Mouse (Mus musculus) heart, postnatal 0 days (tissue): Measurements from ENCODE around the gene Gins3. TPM values are rescaled to one million over a fixed set of nuclear protein-coding genes. Genes with fewer than 3 reads are reported as not detected.

Experiments
- ATAC-seq: fragments of 200-750 bp; cut with Nextera tagmentation; 2 replicates; pipeline ENCODE4 v1.8.0; 2017; ENCODE audit warnings: low read depth, moderate number of reproducible peaks, moderate library complexity; ENCODE audit not compliant: insufficient read depth
- DNase-seq: peaks from one replicate; pipeline ENCODE4 v3.0.0-alpha.2; 2016; ENCODE audit warnings: low spot score
- H3K27ac ChIP-seq: fragments of 300-500 bp; sonication (generic); 2 replicates; pipeline ENCODE4 v1.5.1; 2014; ENCODE audit warnings: low read depth, mild to moderate bottlenecking
- H3K27me3 ChIP-seq: fragments of 300-500 bp; sonication (generic); 2 replicates; pipeline ENCODE4 v1.6.1; 2014; ENCODE audit warnings: low read length, mixed read lengths; ENCODE audit not compliant: control insufficient read depth, insufficient read depth
- H3K36me3 ChIP-seq: fragments of 300-500 bp; sonication (generic); replicated peaks from 2 replicates; pipeline ENCODE4 v1.6.1; 2014; ENCODE audit warnings: low read length, mixed read lengths; ENCODE audit not compliant: control insufficient read depth, insufficient read depth
- H3K4me1 ChIP-seq: fragments of 300-500 bp; sonication (generic); 2 replicates; pipeline ENCODE4 v1.6.1; 2014; ENCODE audit warnings: antibody characterized with exemption; ENCODE audit not compliant: control insufficient read depth, insufficient read depth
- H3K4me2 ChIP-seq: fragments of 300-500 bp; sonication (generic); 2 replicates; pipeline ENCODE4 v1.6.1; 2014; ENCODE audit warnings: low read depth, mild to moderate bottlenecking, low read length, moderate library complexity
- H3K4me3 ChIP-seq: fragments of 300-500 bp; sonication (generic); 2 replicates; pipeline ENCODE4 v1.5.1; 2014; ENCODE audit warnings: low read depth, low read length
- H3K9ac ChIP-seq: fragments of 300-500 bp; sonication (generic); replicated peaks from 2 replicates; pipeline ENCODE4 v1.6.1; 2014; ENCODE audit warnings: low read depth, low read length, mixed read lengths
- H3K9me3 ChIP-seq: fragments of 300-500 bp; sonication (generic); replicated peaks from 2 replicates; pipeline ENCODE4 v1.6.1; 2016; ENCODE audit warnings: low read length; ENCODE audit not compliant: control insufficient read depth
- CTCF ChIP-seq: IDR thresholded peaks from 2 replicates; pipeline ENCODE4 v1.5.1; 2016; ENCODE audit warnings: antibody characterized with exemption, control low read depth, low read depth
- EP300 ChIP-seq: IDR thresholded peaks from 2 replicates; pipeline ENCODE4 v1.6.1; 2016; ENCODE audit warnings: antibody characterized with exemption, low read depth
- WGBS: fragments of 180-500 bp; shearing (Covaris S2); extraction: QIAGEN DNeasy Blood & Tissue Kit; methylation state at CpG from one replicate; pipeline ENCODE4 v1.1.7; 2014; 5-methylcytosine and 5-hydroxymethylcytosine counted together
- polyA plus RNA-seq: library from polyadenylated mRNA; unstranded; fragments of >200 nt; fragmentation: Nextera tagmentation; extraction: Ambion mirVana; gene quantifications from 2 replicates; pipeline ENCODE4 v1.2.1, GENCODE M21; 2015
- total RNA-seq: library from RNA; depleted of rRNA; stranded (reverse); fragments of >200 nt; gene quantifications from 2 replicates; pipeline ENCODE4 v1.2.3, GENCODE M21; 2014; ENCODE audit warnings: low replicate concordance

The Gins3 gene
- total and polyA plus RNA-seq, 2 experiments from 2014 or later = 3.9 to 4.4 TPM

DNA sequence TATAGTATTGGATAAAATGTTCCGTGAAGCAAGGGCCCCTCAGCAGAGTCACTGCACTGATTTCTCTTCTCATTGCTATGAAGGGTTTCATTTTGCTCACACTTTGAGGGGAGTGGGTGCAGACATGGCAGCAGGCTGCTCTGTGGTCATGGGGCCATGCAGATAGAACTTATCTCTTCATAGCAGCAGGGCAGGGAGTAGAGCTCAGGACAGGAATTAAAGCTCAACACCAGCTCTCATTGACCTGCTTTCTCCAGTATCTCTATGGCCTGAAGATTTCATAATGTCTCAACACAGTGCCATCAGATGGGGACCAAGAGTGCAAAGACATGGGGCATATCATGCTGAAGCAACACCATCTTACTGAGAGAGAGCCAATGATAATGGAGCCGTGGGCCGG, 15.0 kb downstream of the Gins3 start:
- 0 out of 2 replicates have a peak, but pooled peaks cover 5% of the 10 kb centered on the region for H3K36me3 ChIP-seq
- H3K4me3 ChIP-seq = no peak overlapping the region
- 80% methylated on average over 3 of the region's 3 CpGs for WGBS
- ATAC-seq (no peak), DNase-seq (no peak)
- no peaks in the 10 kb centered on the region for H3K9me3 ChIP-seq
- H3K4me2 ChIP-seq = no peak overlapping the region
- no peaks in the 10 kb centered on the region for H3K4me1 ChIP-seq
- no peak for TF ChIP-seq CTCF
- no peak for TF ChIP-seq EP300
- H3K27me3 ChIP-seq = no peaks in the 10 kb centered on the region
- no peak overlapping the region for H3K27ac ChIP-seq
- H3K9ac ChIP-seq = no peak overlapping the region

DNA sequence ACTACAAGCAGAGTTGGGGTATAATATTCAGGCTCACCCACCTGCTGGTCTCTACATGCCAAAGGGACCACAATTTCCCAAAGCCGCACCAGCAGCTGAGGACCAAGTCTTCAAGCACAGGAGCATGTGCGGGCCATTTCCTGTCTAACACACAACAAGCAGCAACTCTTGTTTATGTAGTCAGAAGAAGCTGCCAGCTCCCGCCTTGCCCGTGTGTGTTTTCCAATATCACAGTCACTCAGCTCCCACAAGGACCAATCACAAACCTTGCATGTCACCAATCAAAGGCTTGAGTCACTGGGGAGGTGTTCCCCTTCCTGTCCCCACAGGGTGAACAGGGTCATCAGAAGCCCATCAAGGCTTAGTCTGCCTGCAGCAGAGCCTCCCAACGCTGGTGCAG, 20.1 kb downstream of the Gins3 start:
- no peaks in the 10 kb centered on the region for H3K9me3 ChIP-seq
- no peaks in the 10 kb centered on the region for H3K4me1 ChIP-seq
- TF ChIP-seq EP300 (no peak), CTCF (no peak)
- no peaks in the 10 kb centered on the region for H3K27me3 ChIP-seq
- no peaks in the 10 kb centered on the region for H3K36me3 ChIP-seq
- WGBS = 70% methylated on average over 5 of the region's 5 CpGs
- no peak overlapping the region for H3K9ac ChIP-seq
- H3K4me3 ChIP-seq = no peak overlapping the region
- ATAC-seq = no peak
- no peak overlapping the region for H3K4me2 ChIP-seq
- DNase-seq = no peak
- H3K27ac ChIP-seq = no peak overlapping the region

DNA sequence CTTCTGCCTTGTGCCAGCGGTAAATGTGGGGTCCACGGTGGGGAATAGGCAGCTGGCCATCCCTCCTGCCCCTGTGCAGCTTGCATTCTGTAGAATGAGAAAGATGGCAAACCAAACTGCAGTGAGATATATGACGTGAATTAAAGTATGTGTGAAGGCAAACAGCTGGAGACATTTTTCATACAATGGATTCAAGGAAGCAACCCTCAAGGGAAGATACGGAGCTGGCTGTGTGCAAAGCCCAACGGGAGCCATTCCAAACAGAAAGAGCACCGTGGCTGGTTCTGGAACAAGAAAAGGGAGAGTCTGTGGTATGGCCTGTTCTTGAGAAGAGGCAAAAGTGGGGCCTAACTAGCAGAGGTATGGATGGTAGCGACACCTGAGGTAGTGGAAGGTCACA, 22.6 kb downstream of the Gins3 start:
- Histone ChIP-seq H3K27me3 (no peaks in the 10 kb centered on the region), H3K36me3 (no peaks in the 10 kb centered on the region), H3K27ac (no peak overlapping the region), H3K9me3 (no peaks in the 10 kb centered on the region), H3K4me3 (no peak overlapping the region), H3K9ac (no peak overlapping the region), H3K4me1 (peaks cover 6% of the 10 kb centered on the region; the same call in 1 of the 2 replicates), H3K4me2 (no peak overlapping the region)
- TF ChIP-seq CTCF (no peak), EP300 (no peak)
- 76% methylated on average over 7 of the region's 7 CpGs for WGBS
- ATAC-seq (no peak), DNase-seq (no peak)

DNA sequence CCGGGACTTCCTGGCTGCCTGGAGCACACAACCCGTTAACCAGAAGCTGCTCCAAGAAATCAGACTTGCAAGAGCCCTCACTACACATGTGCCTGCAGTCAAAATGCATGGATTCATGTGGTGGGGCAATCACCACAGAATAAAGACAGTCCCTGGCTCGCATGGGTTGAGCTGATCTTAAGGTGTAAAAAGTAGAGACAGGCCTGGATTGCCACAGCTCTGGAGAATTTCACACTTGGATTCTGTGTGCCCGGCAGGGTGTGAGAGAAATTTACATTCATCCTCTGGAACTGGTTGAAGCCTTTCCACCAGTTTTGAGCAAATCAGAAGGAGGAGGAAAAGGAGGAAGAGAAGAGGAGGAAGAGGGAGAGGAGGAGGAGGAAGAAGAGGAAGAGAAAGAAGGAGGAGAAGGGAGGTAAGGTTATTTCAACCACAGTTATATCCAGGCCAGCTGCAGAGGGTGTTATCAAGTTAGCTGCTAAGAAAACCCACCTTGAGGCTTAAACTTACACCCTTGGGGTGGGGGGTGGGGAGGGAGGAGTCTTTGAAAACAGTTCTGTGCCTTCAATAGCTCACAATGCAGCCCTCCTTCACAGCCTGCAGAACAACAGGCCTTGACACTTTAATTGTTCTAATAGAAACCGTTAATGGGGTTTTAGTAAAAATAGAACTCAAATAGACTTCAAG, 23.2 kb downstream of the Gins3 start:
- H3K4me1 ChIP-seq = peaks cover 6% of the 10 kb centered on the region; the same call in 1 of the 2 replicates
- H3K27ac ChIP-seq = no peak overlapping the region
- DNase-seq (no peak), ATAC-seq (no peak)
- TF ChIP-seq CTCF (no peak), EP300 (no peak)
- H3K4me2 ChIP-seq = no peak overlapping the region
- no peak overlapping the region for H3K9ac ChIP-seq
- H3K36me3 ChIP-seq = no peaks in the 10 kb centered on the region
- H3K27me3 ChIP-seq = no peaks in the 10 kb centered on the region
- WGBS = 55% methylated on average over 5 of the region's 5 CpGs
- no peak overlapping the region for H3K4me3 ChIP-seq
- H3K9me3 ChIP-seq = no peaks in the 10 kb centered on the region

DNA sequence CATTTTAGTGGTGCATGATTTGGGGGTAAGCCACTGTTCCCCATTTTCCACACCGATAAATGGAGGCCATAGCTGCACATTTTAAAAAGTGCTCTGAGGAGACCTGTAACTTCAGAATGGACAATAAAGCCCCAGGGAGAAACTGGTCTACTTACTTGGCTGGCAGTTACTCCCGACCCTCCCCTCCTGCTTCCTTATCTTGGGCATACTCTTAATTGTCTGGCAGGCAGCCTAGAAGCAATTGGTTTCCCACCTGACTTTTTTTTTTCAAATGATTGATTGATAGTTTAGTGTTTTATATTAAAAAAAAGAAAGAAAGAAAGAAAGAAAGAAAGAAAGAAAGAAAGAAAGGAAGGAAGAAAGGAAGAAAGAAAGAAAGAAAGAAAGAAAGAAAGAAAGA, 24.3 kb downstream of the Gins3 start:
- Histone ChIP-seq H3K27me3 (no peaks in the 10 kb centered on the region), H3K36me3 (no peaks in the 10 kb centered on the region), H3K4me1 (peaks cover 6% of the 10 kb centered on the region; the same call in 1 of the 2 replicates), H3K9me3 (no peaks in the 10 kb centered on the region), H3K27ac (no peak overlapping the region), H3K4me2 (no peak overlapping the region), H3K4me3 (no peak overlapping the region), H3K9ac (no peak overlapping the region)
- DNase-seq = no peak
- no peak for TF ChIP-seq CTCF
- TF ChIP-seq EP300 = no peak
- WGBS = 44% methylated on average over 2 of the region's 2 CpGs
- ATAC-seq = no peak

DNA sequence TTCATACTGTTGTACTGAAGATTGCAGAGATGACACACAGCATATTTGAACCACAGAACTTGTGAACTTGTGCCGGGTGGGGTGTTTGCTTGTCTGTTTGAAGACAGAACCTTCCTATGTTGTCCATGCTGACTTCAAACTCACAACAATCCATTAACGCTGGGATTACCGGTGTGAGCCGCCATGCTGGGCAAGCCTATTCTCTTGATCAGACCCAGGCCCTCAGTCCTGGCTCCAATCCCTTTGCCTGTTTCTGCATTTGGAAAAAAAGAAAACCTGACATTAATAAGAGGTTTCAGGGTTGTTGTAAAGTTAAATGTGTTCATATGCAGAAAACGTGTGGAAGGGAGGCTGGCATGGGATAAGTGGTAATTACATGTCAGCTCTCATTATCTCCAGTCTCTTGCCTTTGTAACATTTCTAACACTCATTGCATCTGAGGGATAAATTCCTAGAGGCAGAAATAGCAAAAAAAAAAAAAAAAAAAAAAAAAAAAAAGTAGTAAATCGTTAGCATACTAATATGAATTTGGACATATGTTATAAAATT, 27.2 kb downstream of the Gins3 start:
- Histone ChIP-seq H3K9me3 (no peaks in the 10 kb centered on the region), H3K4me1 (peaks cover 6% of the 10 kb centered on the region; the same call in 1 of the 2 replicates), H3K9ac (no peak overlapping the region), H3K4me3 (no peak overlapping the region), H3K36me3 (no peaks in the 10 kb centered on the region), H3K4me2 (no peak overlapping the region), H3K27ac (no peak overlapping the region), H3K27me3 (no peaks in the 10 kb centered on the region)
- no peak for TF ChIP-seq CTCF
- TF ChIP-seq EP300 = no peak
- ATAC-seq (no peak), DNase-seq (no peak)
- 78% methylated on average over 6 of the region's 6 CpGs for WGBS
